Mouse (Mus musculus): ENCODE data around the gene Acot6. TPM values are rescaled to one million over a fixed set of nuclear protein-coding genes. Genes with fewer than 3 reads are reported as not detected.
"Not testable (repeated sequence)": the region's sequence is repeated elsewhere in the genome, so short reads cannot be mapped to it uniquely, and the experiment has no call there.

The Acot6 gene
- 1.1 TPM in 2 replicates for polyA plus RNA-seq (2014; fragmentation: Nextera tagmentation; extraction: Ambion mirVana)

GRCm38 (mm10) chr12:84100604-84101492, at the start of gene Acot6:
Gene Acot6 (plus strand): TSS chr12:84100654.
- Histone ChIP-seq H3K9ac (ENCODE audit: low read length) (peak within 1 kb of the TSS; percentile 72), H3K4me3 (ENCODE audit: low read depth, low read length) (peak within 1 kb of the TSS; percentile 36), H3K4me2 (ENCODE audit: low read depth, severe bottlenecking) (peak within 1 kb of the TSS; percentile 66)
- not testable (repeated sequence) for H3K9me3 ChIP-seq (ENCODE audit: control insufficient read depth, low read length); H3K27ac ChIP-seq (replicated peaks; ENCODE audit: low read depth, low read length); H3K27me3 ChIP-seq (ENCODE audit: control insufficient read depth, insufficient read depth, low read length); H3K4me1 ChIP-seq (ENCODE audit: control insufficient read depth, insufficient read depth, low read length); H3K36me3 ChIP-seq (ENCODE audit: control insufficient read depth, insufficient read depth, low read length); ATAC-seq (ENCODE audit: insufficient number of reproducible peaks, low FRiP score, low TSS enrichment, low read depth)
- peak; percentile 64 for DNase-seq (ENCODE audit: low spot score)
- under 1% methylated on average over 76 of the region's 80 CpGs for WGBS

DNA sequence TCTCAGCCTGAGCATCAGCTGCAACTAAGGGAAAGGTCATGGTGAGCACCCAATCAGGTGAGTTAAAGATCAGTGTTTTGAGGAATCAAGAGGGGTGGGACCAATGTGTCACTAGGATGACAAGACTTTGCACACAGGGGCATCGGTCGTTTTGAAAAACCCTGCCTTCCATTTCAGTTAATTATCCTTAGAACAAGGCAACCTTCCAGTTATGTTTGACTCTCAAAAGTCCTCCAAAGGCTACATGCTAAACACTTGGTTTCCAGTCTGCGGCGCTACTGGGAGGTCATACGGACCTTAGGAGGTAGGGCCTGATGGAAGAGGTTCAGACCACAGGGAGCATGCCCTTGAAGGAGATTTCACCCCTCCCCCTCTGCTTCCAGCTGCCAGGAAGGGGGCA, 49.7 kb upstream of the Acot6 start:
- not testable (repeated sequence) for ATAC-seq (ENCODE audit: insufficient number of reproducible peaks, low FRiP score, low TSS enrichment, low read depth); H3K9me3 ChIP-seq (ENCODE audit: control insufficient read depth, low read length); H3K4me2 ChIP-seq (ENCODE audit: low read depth, severe bottlenecking); H3K4me1 ChIP-seq (ENCODE audit: control insufficient read depth, insufficient read depth, low read length); H3K9ac ChIP-seq (ENCODE audit: low read length); H3K36me3 ChIP-seq (ENCODE audit: control insufficient read depth, insufficient read depth, low read length); DNase-seq (ENCODE audit: low spot score); H3K4me3 ChIP-seq (ENCODE audit: low read depth, low read length); H3K27ac ChIP-seq (replicated peaks; ENCODE audit: low read depth, low read length)
- peaks cover 10% of the 10 kb centered on the region for H3K27me3 ChIP-seq (ENCODE audit: control insufficient read depth, insufficient read depth, low read length)
- WGBS = 86% methylated on average over 5 of the region's 5 CpGs

GRCm38 (mm10) chr12:84051937-84052474, 48.4 kb upstream of the Acot6 start, which contains the start of gene Acot3:
Gene Acot3 (plus strand): TSS chr12:84052144.
- DNase-seq (ENCODE audit: low spot score) (no peak), ATAC-seq (ENCODE audit: insufficient number of reproducible peaks, low FRiP score, low TSS enrichment, low read depth) (no peak)
- Histone ChIP-seq H3K4me1 (ENCODE audit: control insufficient read depth, insufficient read depth, low read length) (peaks cover 3% of the 10 kb centered on the region; the same call in 1 of the 2 replicates), H3K4me2 (ENCODE audit: low read depth, severe bottlenecking) (no peak within 1 kb of the TSS), H3K36me3 (ENCODE audit: control insufficient read depth, insufficient read depth, low read length) (no peaks in the 10 kb centered on the region), H3K9me3 (ENCODE audit: control insufficient read depth, low read length) (no peaks in the 10 kb centered on the region; the same call in 1 of the 2 replicates), H3K4me3 (ENCODE audit: low read depth, low read length) (no peak within 1 kb of the TSS), H3K27me3 (ENCODE audit: control insufficient read depth, insufficient read depth, low read length) (peaks cover 10% of the 10 kb centered on the region), H3K9ac (ENCODE audit: low read length) (no peak within 1 kb of the TSS), H3K27ac (replicated peaks; ENCODE audit: low read depth, low read length) (no peak within 1 kb of the TSS)
- 86% methylated on average over 5 of the region's 5 CpGs for WGBS

DNA sequence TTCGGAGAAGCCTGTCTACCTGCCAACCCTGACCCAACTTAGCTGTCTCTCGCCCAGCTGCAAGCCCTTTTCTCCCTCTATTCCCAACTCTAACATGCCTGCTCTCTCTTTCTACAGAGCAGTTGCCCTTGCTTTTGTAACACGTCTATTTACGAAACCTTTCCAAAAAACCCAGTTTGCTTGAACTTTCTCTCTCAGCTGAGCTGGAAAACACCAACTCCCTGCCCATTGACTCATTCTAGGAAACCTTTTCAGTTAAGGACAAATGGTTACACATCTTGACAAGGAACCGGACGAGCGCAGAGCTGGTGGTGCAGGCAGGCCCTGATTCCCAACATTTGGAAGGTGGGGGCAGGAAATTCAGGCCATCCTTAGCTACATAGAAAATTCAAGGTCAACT, 47.8 kb upstream of the Acot6 start:
- WGBS = 87% methylated on average over 7 of the region's 7 CpGs
- H3K36me3 ChIP-seq (ENCODE audit: control insufficient read depth, insufficient read depth, low read length) = no peaks in the 10 kb centered on the region
- H3K4me2 ChIP-seq (ENCODE audit: low read depth, severe bottlenecking) = no peak overlapping the region
- H3K4me1 ChIP-seq (ENCODE audit: control insufficient read depth, insufficient read depth, low read length) = peaks cover 3% of the 10 kb centered on the region; the same call in 1 of the 2 replicates
- DNase-seq (ENCODE audit: low spot score) = no peak
- H3K27ac ChIP-seq (replicated peaks; ENCODE audit: low read depth, low read length) = no peak overlapping the region
- H3K9ac ChIP-seq (ENCODE audit: low read length) = no peak overlapping the region
- no peaks in the 10 kb centered on the region; the same call in 1 of the 2 replicates for H3K9me3 ChIP-seq (ENCODE audit: control insufficient read depth, low read length)
- ATAC-seq (ENCODE audit: insufficient number of reproducible peaks, low FRiP score, low TSS enrichment, low read depth) = no peak
- no peak overlapping the region for H3K4me3 ChIP-seq (ENCODE audit: low read depth, low read length)
- H3K27me3 ChIP-seq (ENCODE audit: control insufficient read depth, insufficient read depth, low read length) = peaks cover 10% of the 10 kb centered on the region

DNA sequence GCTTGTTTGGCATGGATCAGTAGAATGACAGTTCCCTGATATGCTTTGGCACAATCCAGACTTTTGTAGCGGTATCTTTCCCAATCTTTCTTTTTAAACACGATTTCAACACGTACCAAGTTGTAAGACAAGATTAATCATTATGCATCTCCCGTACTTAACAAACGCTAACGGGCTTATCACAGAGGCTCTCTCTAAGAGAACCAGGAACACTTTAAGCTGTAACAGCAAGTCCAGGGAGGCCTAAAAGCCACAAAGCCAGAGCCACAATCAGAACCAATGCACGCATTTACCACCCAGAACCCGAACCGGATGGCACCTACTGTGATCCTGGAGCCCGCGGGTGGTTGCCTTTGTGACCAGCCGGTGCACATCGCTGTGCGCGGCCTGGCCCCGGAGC, 47.3 kb upstream of the Acot6 start:
- H3K27ac ChIP-seq (replicated peaks; ENCODE audit: low read depth, low read length) = no peak overlapping the region

DNA sequence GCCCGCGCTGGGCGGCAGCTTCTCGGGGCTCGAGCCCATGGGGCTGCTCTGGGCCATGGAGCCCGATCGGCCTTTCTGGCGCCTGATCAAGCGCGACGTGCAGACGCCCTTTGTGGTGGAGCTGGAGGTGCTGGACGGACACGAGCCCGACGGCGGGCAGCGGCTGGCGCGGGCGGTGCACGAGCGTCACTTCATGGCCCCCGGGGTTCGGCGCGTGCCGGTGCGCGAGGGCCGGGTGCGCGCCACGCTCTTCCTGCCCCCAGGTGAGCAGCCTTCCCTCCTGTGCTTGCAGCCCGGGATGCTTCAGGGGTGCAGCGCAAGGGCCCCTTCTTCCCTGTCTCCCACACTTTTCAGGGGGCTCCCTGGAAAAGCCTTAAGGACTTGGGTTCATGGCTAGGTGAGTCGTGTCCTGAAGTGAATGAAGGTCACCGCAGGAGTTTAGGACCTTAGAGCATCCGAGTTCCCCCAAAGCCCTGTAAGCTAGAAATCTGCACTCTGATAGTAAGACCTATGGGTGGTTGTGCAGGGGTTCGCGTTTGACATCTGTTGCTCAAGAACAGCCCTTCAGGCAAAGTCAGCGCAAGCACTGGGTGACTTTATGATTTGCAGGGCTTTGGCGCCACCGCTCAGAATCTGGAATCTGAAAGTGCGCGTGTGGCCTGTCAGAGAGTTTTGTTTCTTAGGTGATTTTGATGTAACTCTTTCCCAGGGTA, 46.6 kb upstream of the Acot6 start:
- peak overlapping the region; percentile 18; the same call in 1 of the 2 replicates for H3K9ac ChIP-seq (ENCODE audit: low read length)
- peak overlapping the region; percentile 39 for H3K4me3 ChIP-seq (ENCODE audit: low read depth, low read length)
- H3K27me3 ChIP-seq (ENCODE audit: control insufficient read depth, insufficient read depth, low read length) = peaks cover 10% of the 10 kb centered on the region
- H3K4me1 ChIP-seq (ENCODE audit: control insufficient read depth, insufficient read depth, low read length) = peaks cover 3% of the 10 kb centered on the region; the same call in 1 of the 2 replicates
- DNase-seq (ENCODE audit: low spot score) = peak; percentile 59
- 3% methylated on average over 35 of the region's 46 CpGs for WGBS
- H3K27ac ChIP-seq (replicated peaks; ENCODE audit: low read depth, low read length) = no peak overlapping the region
- ATAC-seq (ENCODE audit: insufficient number of reproducible peaks, low FRiP score, low TSS enrichment, low read depth) = no peak
- peak overlapping the region; percentile 67 for H3K4me2 ChIP-seq (ENCODE audit: low read depth, severe bottlenecking)
- H3K9me3 ChIP-seq (ENCODE audit: control insufficient read depth, low read length) = no peaks in the 10 kb centered on the region
- no peaks in the 10 kb centered on the region for H3K36me3 ChIP-seq (ENCODE audit: control insufficient read depth, insufficient read depth, low read length)

More for the DNA sequence above, 47.3 kb upstream of the Acot6 start:
- Histone ChIP-seq H3K9me3 (ENCODE audit: control insufficient read depth, low read length) (no peaks in the 10 kb centered on the region; the same call in 1 of the 2 replicates), H3K4me1 (ENCODE audit: control insufficient read depth, insufficient read depth, low read length) (peaks cover 3% of the 10 kb centered on the region; the same call in 1 of the 2 replicates), H3K4me3 (ENCODE audit: low read depth, low read length) (peak overlapping the region; percentile 39), H3K4me2 (ENCODE audit: low read depth, severe bottlenecking) (peak overlapping the region; percentile 67), H3K27me3 (ENCODE audit: control insufficient read depth, insufficient read depth, low read length) (peaks cover 10% of the 10 kb centered on the region), H3K36me3 (ENCODE audit: control insufficient read depth, insufficient read depth, low read length) (no peaks in the 10 kb centered on the region), H3K9ac (ENCODE audit: low read length) (no peak overlapping the region)
- 11% methylated on average over 16 of the region's 16 CpGs for WGBS
- DNase-seq (ENCODE audit: low spot score) (peak; percentile 44), ATAC-seq (ENCODE audit: insufficient number of reproducible peaks, low FRiP score, low TSS enrichment, low read depth) (no peak)

DNA sequence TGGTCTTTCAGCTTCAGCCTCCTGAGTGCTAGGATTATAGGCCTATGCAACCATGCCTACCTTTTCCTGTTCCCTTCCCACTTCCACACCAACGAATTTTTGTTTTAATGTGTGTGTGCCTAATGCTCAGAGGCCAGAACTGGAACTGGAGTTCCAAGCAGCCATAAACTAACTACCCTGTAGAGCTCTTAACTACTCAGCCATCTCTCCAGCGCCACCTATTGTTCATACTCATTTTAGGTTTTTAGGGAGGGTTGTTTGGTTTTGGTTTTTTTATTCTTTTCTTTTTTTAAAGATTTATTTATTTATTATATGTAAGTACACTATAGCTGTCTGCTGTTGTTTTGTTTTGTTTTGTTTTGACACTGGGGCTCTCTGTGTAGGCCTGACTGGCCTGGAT, 39.5 kb upstream of the Acot6 start:
- H3K4me1 ChIP-seq (ENCODE audit: control insufficient read depth, insufficient read depth, low read length) = no peaks in the 10 kb centered on the region
- H3K4me2 ChIP-seq (ENCODE audit: low read depth, severe bottlenecking) = no peak overlapping the region
- ATAC-seq (ENCODE audit: insufficient number of reproducible peaks, low FRiP score, low TSS enrichment, low read depth) (no peak), DNase-seq (ENCODE audit: low spot score) (no peak)
- no peaks in the 10 kb centered on the region for H3K9me3 ChIP-seq (ENCODE audit: control insufficient read depth, low read length)
- WGBS = 28% methylated on average over 2 of the region's 2 CpGs
- no peaks in the 10 kb centered on the region for H3K27me3 ChIP-seq (ENCODE audit: control insufficient read depth, insufficient read depth, low read length)
- no peak overlapping the region for H3K27ac ChIP-seq (replicated peaks; ENCODE audit: low read depth, low read length)
- no peak overlapping the region for H3K9ac ChIP-seq (ENCODE audit: low read length)
- no peak overlapping the region for H3K4me3 ChIP-seq (ENCODE audit: low read depth, low read length)
- H3K36me3 ChIP-seq (ENCODE audit: control insufficient read depth, insufficient read depth, low read length) = no peaks in the 10 kb centered on the region

DNA sequence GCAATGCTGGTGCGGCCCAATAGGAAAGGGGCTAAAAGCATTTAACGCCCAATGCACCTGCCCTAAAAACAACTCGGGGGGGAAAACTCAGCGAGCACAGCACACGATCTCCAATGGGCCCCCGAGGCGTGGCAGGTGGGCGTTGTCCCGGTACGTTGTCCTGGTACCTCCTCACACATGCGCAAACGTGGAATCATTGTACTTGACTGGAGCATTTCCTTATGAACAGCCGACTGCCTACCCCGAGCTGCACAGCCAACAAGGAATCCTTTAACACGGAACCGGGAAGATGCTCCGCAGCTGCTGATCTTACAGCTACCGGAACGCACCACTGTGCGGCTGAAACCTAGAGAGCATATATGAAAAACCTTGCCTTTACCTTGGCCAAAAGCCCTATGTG, 38.1 kb upstream of the Acot6 start:
- Histone ChIP-seq H3K27me3 (ENCODE audit: control insufficient read depth, insufficient read depth, low read length) (no peaks in the 10 kb centered on the region), H3K27ac (replicated peaks; ENCODE audit: low read depth, low read length) (no peak overlapping the region), H3K9ac (ENCODE audit: low read length) (no peak overlapping the region), H3K4me1 (ENCODE audit: control insufficient read depth, insufficient read depth, low read length) (no peaks in the 10 kb centered on the region), H3K9me3 (ENCODE audit: control insufficient read depth, low read length) (no peaks in the 10 kb centered on the region), H3K36me3 (ENCODE audit: control insufficient read depth, insufficient read depth, low read length) (no peaks in the 10 kb centered on the region), H3K4me2 (ENCODE audit: low read depth, severe bottlenecking) (no peak overlapping the region), H3K4me3 (ENCODE audit: low read depth, low read length) (no peak overlapping the region)
- DNase-seq (ENCODE audit: low spot score) (no peak), ATAC-seq (ENCODE audit: insufficient number of reproducible peaks, low FRiP score, low TSS enrichment, low read depth) (no peak)
- WGBS = 92% methylated on average over 20 of the region's 20 CpGs
